Mouse (Mus musculus) adrenal gland, postnatal 10 days (tissue): ENCODE measurements around the gene Atp1b2. TPM values are rescaled to one million over a fixed set of nuclear protein-coding genes. Genes with fewer than 3 reads are reported as not detected.
"Not testable (repeated sequence)": the region's sequence is repeated elsewhere in the genome, so short reads cannot be mapped to it uniquely, and the experiment has no call there.

Source experiments
- DNase-seq: peaks from one replicate; pipeline ENCODE4 v3.0.0; 2021; ENCODE audit warnings: mixed read lengths
- long read RNA-seq, 2 experiments: library from polyadenylated mRNA; stranded (forward); transcript quantifications; one replicate each; pipeline ENCODE4 v2.0.0; 2021
- total RNA-seq, 2 experiments: library from RNA; stranded (reverse); gene quantifications; 2 replicates each; pipeline ENCODE4 v1.2.3; 2021

The Atp1b2 gene
- total RNA-seq = 10 to 100 TPM; 38.6 to 52.9 TPM
- long read RNA-seq, experiment 1, partial matches to known transcripts = 0 of 9 reads
- long read RNA-seq, experiment 1, other reads (novel, unspliced or antisense) = 8 of 9 reads
- long read RNA-seq, experiment 2, transcript Atp1b2-201 (7 exons, 2,842 nt) = major isoform, 9 of 13 reads
- long read RNA-seq, experiment 2, partial matches to known transcripts = 0 of 13 reads
- long read RNA-seq, experiment 2, other reads (novel, unspliced or antisense) = 2 of 13 reads

GRCm38 (mm10) chr11:69605726-69606490, at the start of gene Atp1b2:
Gene Atp1b2 (minus strand): TSS chr11:69605942.
- DNase-seq = peak; percentile 86

- no peak for DNase-seq
Measured at GRCm38 (mm10) chr11:69654760-69655159, 49.0 kb upstream of the Atp1b2 start.

- no peak for DNase-seq
Measured at GRCm38 (mm10) chr11:69653399-69653798, 47.7 kb upstream of the Atp1b2 start.

- DNase-seq = no peak
Measured at GRCm38 (mm10) chr11:69645860-69646259, 40.1 kb upstream of the Atp1b2 start.

GRCm38 (mm10) chr11:69635471-69635870, 29.7 kb upstream of the Atp1b2 start:
- DNase-seq = no peak

GRCm38 (mm10) chr11:69633128-69633866, 27.6 kb upstream of the Atp1b2 start:
- DNase-seq = no peak

- peak; percentile 100 for DNase-seq
Measured at GRCm38 (mm10) chr11:69632284-69633089, 26.7 kb upstream of the Atp1b2 start, which contains the start of gene Fxr2. Gene Fxr2 (plus strand): TSS chr11:69632990.

GRCm38 (mm10) chr11:69629802-69630201, 24.1 kb upstream of the Atp1b2 start:
- no peak for DNase-seq

GRCm38 (mm10) chr11:69628286-69628685, 22.5 kb upstream of the Atp1b2 start:
- DNase-seq = peak; percentile 86

GRCm38 (mm10) chr11:69624339-69624738, 18.6 kb upstream of the Atp1b2 start:
- DNase-seq = not testable (repeated sequence)

GRCm38 (mm10) chr11:69623006-69623405, 17.3 kb upstream of the Atp1b2 start:
- DNase-seq = no peak

GRCm38 (mm10) chr11:69622406-69622805, 16.7 kb upstream of the Atp1b2 start:
- no peak for DNase-seq

- DNase-seq = peak; percentile 74
Measured at GRCm38 (mm10) chr11:69621571-69622268, 16.0 kb upstream of the Atp1b2 start, which contains the start of gene Sat2. Gene Sat2 (plus strand): TSS chr11:69622024.

- DNase-seq = no peak
Measured at GRCm38 (mm10) chr11:69620394-69621081, 14.8 kb upstream of the Atp1b2 start.

- no peak for DNase-seq
Measured at GRCm38 (mm10) chr11:69617805-69618204, 12.1 kb upstream of the Atp1b2 start, which contains the start of gene Shbg. Gene Shbg (minus strand): TSS chr11:69617905.

GRCm38 (mm10) chr11:69616781-69617180, 11.0 kb upstream of the Atp1b2 start:
- DNase-seq = no peak

- DNase-seq = not testable (repeated sequence)
Measured at GRCm38 (mm10) chr11:69614257-69614588, 8.5 kb upstream of the Atp1b2 start.

GRCm38 (mm10) chr11:69613553-69614256, 8.0 kb upstream of the Atp1b2 start:
- peak; percentile 93 for DNase-seq

GRCm38 (mm10) chr11:69610899-69611298, 5.2 kb upstream of the Atp1b2 start:
- DNase-seq = no peak

GRCm38 (mm10) chr11:69609416-69609815, 3.7 kb upstream of the Atp1b2 start:
- no peak for DNase-seq
